Mouse (Mus musculus): ENCODE measurements at regions not wholly inside any gene's neighbourhood (a gene's known extent, or its start where the extent isn't known, plus 50 kb on each side); places are given as distances from the start of the nearest gene placed in this dataset.

GRCm38 (mm10) chr3:151610954-151611353 is 138.8 kb downstream of the Ifi44 start:
- H3K4me3 ChIP-seq: no peak overlapping the region
- H3K79me2 ChIP-seq (replicated peaks; ENCODE audit: control insufficient read depth, insufficient read depth, low read length): no peaks in the 10 kb centered on the region
- no peak for DNase-seq
- no peaks in the 10 kb centered on the region for H3K27me3 ChIP-seq (ENCODE audit: control insufficient read depth, insufficient read depth, low read length)
- no peak overlapping the region for H3K27ac ChIP-seq
- no peak overlapping the region for H3K9ac ChIP-seq (ENCODE audit: low read depth, low read length)
- H3K4me1 ChIP-seq (ENCODE audit: control insufficient read depth, insufficient read depth, low read length): no peaks in the 10 kb centered on the region
- TF ChIP-seq CTCF (IDR thresholded peaks at IDR 0.05) (no peak), POLR2A (IDR thresholded peaks at IDR 0.05; ENCODE audit: insufficient read depth, low read depth, low read length) (no peak), EP300 (IDR thresholded peaks at IDR 0.05; ENCODE audit: insufficient read depth, low read depth, low read length) (no peak)
- 61% methylated on average over 4 of the region's 4 CpGs for WGBS
- H3K36me3 ChIP-seq (ENCODE audit: control insufficient read depth, insufficient read depth, low read length): no peaks in the 10 kb centered on the region
- intact Hi-C loops (cut with DNase I): no loop called here

- H3K4me3 ChIP-seq: no peak overlapping the region
- no peaks in the 10 kb centered on the region for H3K4me1 ChIP-seq (ENCODE audit: control insufficient read depth, insufficient read depth, low read length)
- H3K79me2 ChIP-seq (replicated peaks; ENCODE audit: control insufficient read depth, insufficient read depth, low read length): no peaks in the 10 kb centered on the region
- H3K27me3 ChIP-seq (ENCODE audit: control insufficient read depth, insufficient read depth, low read length): no peaks in the 10 kb centered on the region
- intact Hi-C loops (cut with DNase I): no loop called here
- no peak overlapping the region for H3K27ac ChIP-seq
- DNase-seq: no peak
- WGBS: 88% methylated on average over 10 of the region's 10 CpGs
- no peak for TF ChIP-seq EP300 (IDR thresholded peaks at IDR 0.05; ENCODE audit: insufficient read depth, low read depth, low read length)
- TF ChIP-seq POLR2A (IDR thresholded peaks at IDR 0.05; ENCODE audit: insufficient read depth, low read depth, low read length): no peak
- TF ChIP-seq CTCF (IDR thresholded peaks at IDR 0.05): no peak
- no peak overlapping the region for H3K9ac ChIP-seq (ENCODE audit: low read depth, low read length)
- H3K36me3 ChIP-seq (ENCODE audit: control insufficient read depth, insufficient read depth, low read length): no peaks in the 10 kb centered on the region
Observed at GRCm38 (mm10) chr3:151607689-151608088, 142.1 kb downstream of the Ifi44 start.

- no peak for DNase-seq
- H3K4me3 ChIP-seq: no peak overlapping the region
- intact Hi-C loops (cut with DNase I): no loop called here
- no peak overlapping the region for H3K9ac ChIP-seq (ENCODE audit: low read depth, low read length)
- H3K27me3 ChIP-seq (ENCODE audit: control insufficient read depth, insufficient read depth, low read length): no peaks in the 10 kb centered on the region
- H3K4me1 ChIP-seq (ENCODE audit: control insufficient read depth, insufficient read depth, low read length): no peaks in the 10 kb centered on the region
- 17% methylated on average over 4 of the region's 4 CpGs for WGBS
- H3K27ac ChIP-seq: no peak overlapping the region
- TF ChIP-seq POLR2A (IDR thresholded peaks at IDR 0.05; ENCODE audit: insufficient read depth, low read depth, low read length) (no peak), CTCF (IDR thresholded peaks at IDR 0.05) (no peak), EP300 (IDR thresholded peaks at IDR 0.05; ENCODE audit: insufficient read depth, low read depth, low read length) (no peak)
- H3K36me3 ChIP-seq (ENCODE audit: control insufficient read depth, insufficient read depth, low read length): no peaks in the 10 kb centered on the region
- no peaks in the 10 kb centered on the region for H3K79me2 ChIP-seq (replicated peaks; ENCODE audit: control insufficient read depth, insufficient read depth, low read length)
Observed at GRCm38 (mm10) chr3:151603371-151603770, 146.4 kb downstream of the Ifi44 start.

Data from heart, adult 2 months (tissue).